Mouse (Mus musculus) lung, postnatal 0 days (tissue): ENCODE data around the gene Hspa4.

Source experiments
- CTCF ChIP-seq: IDR thresholded peaks from 2 replicates; pipeline ENCODE4 v1.5.1; 2016; ENCODE audit warnings: antibody characterized with exemption, mild to moderate bottlenecking
- EP300 ChIP-seq: IDR thresholded peaks from 2 replicates; pipeline ENCODE4 v1.6.1; 2016; ENCODE audit warnings: antibody characterized with exemption, mild to moderate bottlenecking, control low read depth

DNA sequence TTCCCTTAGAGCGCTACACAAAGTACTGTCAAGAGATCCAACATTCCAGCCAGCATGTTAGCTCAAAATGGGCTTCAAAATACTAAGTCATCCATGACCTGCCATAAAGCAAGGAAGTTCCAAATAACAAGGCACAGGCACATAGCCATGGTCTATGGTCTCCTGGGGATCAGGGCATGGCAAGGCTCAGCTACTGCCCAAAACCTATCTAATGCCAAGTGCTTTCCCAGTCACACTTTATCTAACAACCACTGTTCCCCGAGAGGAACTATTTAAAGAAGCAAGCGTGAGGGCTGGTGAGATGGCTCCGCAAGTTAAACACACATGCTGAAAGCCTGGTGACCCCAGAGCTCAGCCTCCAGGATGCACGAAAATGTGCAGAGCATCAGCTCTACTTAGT is 26.9 kb downstream of the Hspa4 start:
- TF ChIP-seq CTCF (no peak), EP300 (no peak)
